Mouse (Mus musculus) neural tube, embryonic 15.5 days (tissue): ENCODE measurements around the gene Wdsub1. TPM values are rescaled to one million over a fixed set of nuclear protein-coding genes. Genes with fewer than 3 reads are reported as not detected.
"Not testable (repeated sequence)": the region's sequence is repeated elsewhere in the genome, so short reads cannot be mapped to it uniquely, and the experiment has no call there.

Source experiments
- ATAC-seq: fragments of 200-750 bp; cut with Nextera tagmentation; 2 replicates; pipeline ENCODE4 v1.8.0; 2017; ENCODE audit warnings: mild to moderate bottlenecking, moderate TSS enrichment, moderate library complexity; ENCODE audit not compliant: low FRiP score
- H3K27ac ChIP-seq: fragments of 300-500 bp; sonication (generic); replicated peaks from 2 replicates; pipeline ENCODE4 v1.5.1; 2015; ENCODE audit warnings: mild to moderate bottlenecking, inconsistent platforms
- H3K27me3 ChIP-seq: fragments of 300-500 bp; sonication (generic); replicated peaks from 2 replicates; pipeline ENCODE4 v1.6.1; 2015; ENCODE audit warnings: inconsistent platforms
- H3K36me3 ChIP-seq: fragments of 300-500 bp; sonication (generic); 2 replicates; pipeline ENCODE4 v1.6.1; 2015; ENCODE audit warnings: inconsistent platforms
- H3K4me1 ChIP-seq: fragments of 300-500 bp; sonication (generic); 2 replicates; pipeline ENCODE4 v1.6.1; 2015; ENCODE audit warnings: inconsistent platforms
- H3K4me2 ChIP-seq: fragments of 300-500 bp; sonication (generic); 2 replicates; pipeline ENCODE4 v1.6.1; 2015; ENCODE audit warnings: inconsistent platforms, mild to moderate bottlenecking, moderate library complexity
- H3K4me3 ChIP-seq: fragments of 300-500 bp; sonication (generic); replicated peaks from 2 replicates; pipeline ENCODE4 v1.5.1; 2015; ENCODE audit warnings: mild to moderate bottlenecking, inconsistent platforms
- H3K9ac ChIP-seq: fragments of 300-500 bp; sonication (generic); replicated peaks from 2 replicates; pipeline ENCODE4 v1.6.1; 2015; ENCODE audit warnings: mild to moderate bottlenecking, inconsistent platforms
- H3K9me3 ChIP-seq: fragments of 300-500 bp; sonication (generic); replicated peaks from 2 replicates; pipeline ENCODE4 v1.6.1; 2016; ENCODE audit warnings: inconsistent platforms
- WGBS: fragments of 180-500 bp; shearing (Covaris S2); methylation state at CpG from one replicate; pipeline ENCODE4 v1.1.7; 2015; ENCODE audit warnings: mixed read lengths; 5-methylcytosine and 5-hydroxymethylcytosine counted together
- polyA plus RNA-seq: library from polyadenylated mRNA; unstranded; fragments of >200 nt; fragmentation: Nextera tagmentation; extraction: Ambion mirVana; gene quantifications from 2 replicates; pipeline ENCODE4 v1.2.1, GENCODE M21; 2015

Gene Wdsub1
- polyA plus RNA-seq, 1 experiment from 2014 or later = 15.9 TPM

- no peaks in the 10 kb centered on the region for H3K9me3 ChIP-seq
- no peak overlapping the region for H3K4me2 ChIP-seq
- 0 out of 2 replicates have a peak, but pooled peaks cover 6% of the 10 kb centered on the region for H3K36me3 ChIP-seq
- H3K27me3 ChIP-seq = no peaks in the 10 kb centered on the region
- no peak overlapping the region for H3K9ac ChIP-seq
- no peaks in the 10 kb centered on the region for H3K4me1 ChIP-seq
- no peak overlapping the region for H3K4me3 ChIP-seq
- H3K27ac ChIP-seq = no peak overlapping the region
- ATAC-seq = no peak
- WGBS = 84% methylated on average over 4 of the region's 4 CpGs
Measured at GRCm38 (mm10) chr2:59877335-59877734, 5.1 kb downstream of the Wdsub1 start.

- Histone ChIP-seq H3K27me3 (no peaks in the 10 kb centered on the region), H3K9ac (no peak overlapping the region), H3K36me3 (0 out of 2 replicates have a peak, but pooled peaks cover 7% of the 10 kb centered on the region), H3K9me3 (no peaks in the 10 kb centered on the region), H3K27ac (no peak overlapping the region), H3K4me2 (no peak overlapping the region), H3K4me3 (no peak overlapping the region), H3K4me1 (no peaks in the 10 kb centered on the region)
- no peak for ATAC-seq
- WGBS = 90% methylated on average over 15 of the region's 15 CpGs
Measured at GRCm38 (mm10) chr2:59876482-59876881, 5.9 kb downstream of the Wdsub1 start.

- 90% methylated on average over 6 of the region's 6 CpGs for WGBS
- Histone ChIP-seq H3K27me3 (no peaks in the 10 kb centered on the region), H3K4me1 (no peaks in the 10 kb centered on the region), H3K27ac (no peak overlapping the region), H3K4me3 (no peak overlapping the region), H3K4me2 (no peak overlapping the region), H3K9me3 (no peaks in the 10 kb centered on the region), H3K9ac (no peak overlapping the region), H3K36me3 (0 out of 2 replicates have a peak, but pooled peaks cover 7% of the 10 kb centered on the region)
- no peak for ATAC-seq
Measured at GRCm38 (mm10) chr2:59870526-59870925, 11.9 kb downstream of the Wdsub1 start.

- no peak for ATAC-seq
- 91% methylated on average over 6 of the region's 6 CpGs for WGBS
- Histone ChIP-seq H3K4me2 (no peak overlapping the region), H3K4me3 (no peak overlapping the region), H3K4me1 (no peaks in the 10 kb centered on the region), H3K9me3 (no peaks in the 10 kb centered on the region), H3K9ac (no peak overlapping the region), H3K27ac (no peak overlapping the region), H3K27me3 (no peaks in the 10 kb centered on the region), H3K36me3 (no peaks in the 10 kb centered on the region; the same call in 1 of the 2 replicates)
Measured at GRCm38 (mm10) chr2:59862618-59863017, 19.8 kb downstream of the Wdsub1 start.

- H3K36me3 ChIP-seq = no peaks in the 10 kb centered on the region
- H3K4me2 ChIP-seq = no peak overlapping the region
- no peak for ATAC-seq
- H3K27ac ChIP-seq = no peak overlapping the region
- H3K9ac ChIP-seq = no peak overlapping the region
- whole genome bisulfite sequencing = 60% methylated on average over 9 of the region's 9 CpGs
- H3K27me3 ChIP-seq = no peaks in the 10 kb centered on the region
- no peak overlapping the region for H3K4me3 ChIP-seq
- H3K9me3 ChIP-seq = no peaks in the 10 kb centered on the region
- H3K4me1 ChIP-seq = no peaks in the 10 kb centered on the region
Measured at GRCm38 (mm10) chr2:59854363-59854762, 28.0 kb downstream of the Wdsub1 start.

GRCm38 (mm10) chr2:59853543-59853942 lies 28.8 kb downstream of the Wdsub1 start:
- Histone ChIP-seq H3K9me3 (no peaks in the 10 kb centered on the region), H3K4me2 (no peak overlapping the region), H3K27ac (no peak overlapping the region), H3K4me1 (no peaks in the 10 kb centered on the region), H3K36me3 (no peaks in the 10 kb centered on the region), H3K4me3 (no peak overlapping the region), H3K9ac (no peak overlapping the region), H3K27me3 (no peaks in the 10 kb centered on the region)
- ATAC-seq = no peak
- 84% methylated on average over 10 of the region's 10 CpGs for WGBS

GRCm38 (mm10) chr2:59852916-59853315 lies 29.5 kb downstream of the Wdsub1 start:
- no peaks in the 10 kb centered on the region for H3K4me1 ChIP-seq
- 77% methylated on average over 11 of the region's 11 CpGs for WGBS
- H3K27me3 ChIP-seq = no peaks in the 10 kb centered on the region
- no peaks in the 10 kb centered on the region for H3K36me3 ChIP-seq
- H3K9ac ChIP-seq = no peak overlapping the region
- H3K27ac ChIP-seq = no peak overlapping the region
- ATAC-seq = peak; percentile 38; the same call in 1 of the 2 replicates
- no peak overlapping the region for H3K4me3 ChIP-seq
- no peak overlapping the region for H3K4me2 ChIP-seq
- H3K9me3 ChIP-seq = no peaks in the 10 kb centered on the region

- not testable (repeated sequence) for H3K27me3 ChIP-seq, H3K4me2 ChIP-seq, H3K9ac ChIP-seq, H3K4me3 ChIP-seq, H3K4me1 ChIP-seq, H3K36me3 ChIP-seq, ATAC-seq, H3K27ac ChIP-seq, H3K9me3 ChIP-seq
- WGBS = 88% methylated on average over 5 of the region's 5 CpGs
Measured at GRCm38 (mm10) chr2:59851885-59852284, 30.5 kb downstream of the Wdsub1 start.

- Histone ChIP-seq H3K4me2 (no peak overlapping the region), H3K27ac (no peak overlapping the region), H3K9ac (no peak overlapping the region), H3K4me3 (no peak overlapping the region), H3K27me3 (no peaks in the 10 kb centered on the region), H3K9me3 (no peaks in the 10 kb centered on the region), H3K4me1 (peaks cover 12% of the 10 kb centered on the region), H3K36me3 (0 out of 2 replicates have a peak, but pooled peaks cover 4% of the 10 kb centered on the region)
- ATAC-seq = no peak
- WGBS = 94% methylated on average over 6 of the region's 6 CpGs
Measured at GRCm38 (mm10) chr2:59843848-59844247, 38.5 kb downstream of the Wdsub1 start.

- Histone ChIP-seq H3K4me3 (no peak overlapping the region), H3K9ac (no peak overlapping the region), H3K27me3 (no peaks in the 10 kb centered on the region), H3K4me2 (no peak overlapping the region), H3K27ac (no peak overlapping the region), H3K36me3 (0 out of 2 replicates have a peak, but pooled peaks cover 4% of the 10 kb centered on the region), H3K4me1 (peaks cover 12% of the 10 kb centered on the region), H3K9me3 (no peaks in the 10 kb centered on the region)
- 84% methylated on average over 21 of the region's 21 CpGs for WGBS
- ATAC-seq = no peak
Measured at GRCm38 (mm10) chr2:59843156-59843555, 39.2 kb downstream of the Wdsub1 start.

- Histone ChIP-seq H3K27ac (no peak overlapping the region), H3K27me3 (no peaks in the 10 kb centered on the region), H3K4me1 (peaks cover 12% of the 10 kb centered on the region), H3K9me3 (no peaks in the 10 kb centered on the region), H3K36me3 (peaks cover 5% of the 10 kb centered on the region; the same call in 1 of the 2 replicates), H3K9ac (no peak overlapping the region), H3K4me3 (no peak overlapping the region), H3K4me2 (no peak overlapping the region)
- 80% methylated on average over 6 of the region's 6 CpGs for WGBS
- no peak for ATAC-seq
Measured at GRCm38 (mm10) chr2:59842556-59843008, 39.8 kb downstream of the Wdsub1 start.

- H3K9ac ChIP-seq = no peak overlapping the region
- peaks cover 12% of the 10 kb centered on the region for H3K4me1 ChIP-seq
- no peak overlapping the region for H3K4me3 ChIP-seq
- WGBS = 85% methylated on average over 11 of the region's 11 CpGs
- no peak for ATAC-seq
- H3K27ac ChIP-seq = no peak overlapping the region
- H3K36me3 ChIP-seq = peaks cover 7% of the 10 kb centered on the region; the same call in 1 of the 2 replicates
- H3K27me3 ChIP-seq = no peaks in the 10 kb centered on the region
- H3K9me3 ChIP-seq = no peaks in the 10 kb centered on the region
- no peak overlapping the region for H3K4me2 ChIP-seq
Measured at GRCm38 (mm10) chr2:59841944-59842343, 40.4 kb downstream of the Wdsub1 start.
